Mouse (Mus musculus): ENCODE data around the gene Hdc.

DNA sequence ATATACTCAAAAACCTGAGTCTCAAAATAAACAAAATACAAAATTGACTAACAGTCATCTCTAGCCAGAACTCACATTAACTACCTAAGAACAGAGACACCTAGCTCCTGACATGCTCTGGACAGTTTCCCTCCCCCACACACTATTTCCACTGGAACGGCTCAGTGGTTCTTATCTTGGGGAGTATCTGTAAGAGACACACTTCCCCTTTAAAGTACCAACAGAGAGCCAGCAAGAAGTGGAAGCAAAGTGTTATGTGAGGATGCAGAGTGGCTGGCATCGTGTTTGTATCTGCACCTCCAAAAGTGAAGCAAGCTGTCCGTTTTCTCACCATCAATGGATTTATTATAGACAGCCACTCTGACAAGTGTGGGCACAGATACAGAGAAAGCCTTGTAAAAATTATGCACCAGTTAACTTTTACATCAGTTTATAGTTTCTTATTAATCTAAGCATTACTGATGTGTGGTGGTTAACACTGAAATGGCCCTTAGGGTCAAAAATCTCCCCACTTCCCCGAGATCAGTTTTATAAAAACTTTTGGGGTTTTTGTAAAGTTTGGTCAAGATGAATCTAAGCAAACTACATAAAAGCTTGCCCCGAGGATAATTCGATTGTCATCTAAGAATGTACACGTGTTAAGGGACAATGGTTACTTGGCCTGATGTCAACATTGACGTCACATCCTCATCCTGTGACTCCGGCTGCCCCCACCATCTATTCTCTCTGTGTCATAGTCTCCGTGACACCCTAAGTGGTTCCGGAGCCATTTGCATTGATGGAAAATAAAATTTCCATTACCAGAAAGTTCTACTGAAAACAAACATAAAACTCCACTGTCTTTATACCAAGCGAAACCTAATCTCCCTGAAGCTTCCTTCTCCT lies 17.1 kb upstream of the Hdc start:
- TF ChIP-seq CTCF (IDR thresholded peaks at IDR 0.05; ENCODE audit: low read depth, low read length): no peak
- TF ChIP-seq POLR2A (IDR thresholded peaks at IDR 0.05; ENCODE audit: extremely low read depth, insufficient read depth, low read length): no peak
